Mouse (Mus musculus): ENCODE measurements around the gene Iqschfp. TPM values are rescaled to one million over a fixed set of nuclear protein-coding genes. Genes with fewer than 3 reads are reported as not detected.
"Not testable (repeated sequence)": the region's sequence is repeated elsewhere in the genome, so short reads cannot be mapped to it uniquely, and the experiment has no call there.

Gene Iqschfp
- polyA plus RNA-seq, 1 experiment, result 1.2 TPM

- no peak for TF ChIP-seq CTCF (IDR thresholded peaks at IDR 0.05; ENCODE audit: borderline replicate concordance, insufficient read depth, low read depth, low read length)
- no peak for TF ChIP-seq POLR2A (IDR thresholded peaks at IDR 0.05; ENCODE audit: borderline replicate concordance, insufficient read depth, low read length)
- 90% methylated on average over 4 of the region's 4 CpGs for WGBS
- peaks cover 2% of the 10 kb centered on the region; the same call in 1 of the 2 replicates for H3K4me1 ChIP-seq (ENCODE audit: control insufficient read depth, insufficient read depth, low read length)
Measured at GRCm38 (mm10) chr3:68096724-68097431, 204.8 kb downstream of the Iqschfp start.

GRCm38 (mm10) chr3:68099561-68099960 is 207.5 kb downstream of the Iqschfp start:
- H3K27me3 ChIP-seq (ENCODE audit: control insufficient read depth, insufficient read depth, low read length); H3K4me3 ChIP-seq (replicated peaks; ENCODE audit: insufficient read depth, low read depth, low read length); H3K27ac ChIP-seq (ENCODE audit: insufficient read depth, low read length); DNase-seq; H3K4me1 ChIP-seq (ENCODE audit: control insufficient read depth, insufficient read depth, low read length): not testable (repeated sequence)
- WGBS, result 53% methylated on average over 6 of the region's 6 CpGs

More at GRCm38 (mm10) chr3:68096724-68097431, 204.8 kb downstream of the Iqschfp start:
- Histone ChIP-seq H3K27me3 (ENCODE audit: control insufficient read depth, insufficient read depth, low read length) (no peaks in the 10 kb centered on the region), H3K27ac (ENCODE audit: insufficient read depth, low read length) (no peak overlapping the region), H3K4me3 (replicated peaks; ENCODE audit: insufficient read depth, low read depth, low read length) (no peak overlapping the region)
- DNase-seq, result peak in 1 of 2 experiments; percentile 4

GRCm38 (mm10) chr3:68101343-68101742 is 209.3 kb downstream of the Iqschfp start:
- TF ChIP-seq CTCF (IDR thresholded peaks at IDR 0.05; ENCODE audit: borderline replicate concordance, insufficient read depth, low read depth, low read length) (no peak), POLR2A (IDR thresholded peaks at IDR 0.05; ENCODE audit: borderline replicate concordance, insufficient read depth, low read length) (no peak)
- Histone ChIP-seq H3K4me1 (ENCODE audit: control insufficient read depth, insufficient read depth, low read length) (peaks cover 2% of the 10 kb centered on the region; the same call in 1 of the 2 replicates), H3K4me3 (replicated peaks; ENCODE audit: insufficient read depth, low read depth, low read length) (no peak overlapping the region), H3K27ac (ENCODE audit: insufficient read depth, low read length) (no peak overlapping the region), H3K27me3 (ENCODE audit: control insufficient read depth, insufficient read depth, low read length) (no peaks in the 10 kb centered on the region)
- peak; percentile 11 to 65 for DNase-seq
- WGBS, result 15% methylated on average over 4 of the region's 4 CpGs

- Histone ChIP-seq H3K4me1 (ENCODE audit: control insufficient read depth, insufficient read depth, low read length) (peaks cover 2% of the 10 kb centered on the region; the same call in 1 of the 2 replicates), H3K27me3 (ENCODE audit: control insufficient read depth, insufficient read depth, low read length) (no peaks in the 10 kb centered on the region), H3K27ac (ENCODE audit: insufficient read depth, low read length) (no peak overlapping the region), H3K4me3 (replicated peaks; ENCODE audit: insufficient read depth, low read depth, low read length) (no peak overlapping the region)
- no peak for DNase-seq
- whole genome bisulfite sequencing, result 29% methylated on average over 2 of the region's 2 CpGs
- TF ChIP-seq CTCF (IDR thresholded peaks at IDR 0.05; ENCODE audit: borderline replicate concordance, insufficient read depth, low read depth, low read length) (no peak), POLR2A (IDR thresholded peaks at IDR 0.05; ENCODE audit: borderline replicate concordance, insufficient read depth, low read length) (no peak)
Measured at GRCm38 (mm10) chr3:68105081-68105685, 213.2 kb downstream of the Iqschfp start.

GRCm38 (mm10) chr3:68121338-68121737 is 229.3 kb downstream of the Iqschfp start:
- H3K4me1 ChIP-seq (ENCODE audit: control insufficient read depth, insufficient read depth, low read length), result no peaks in the 10 kb centered on the region
- WGBS, result 8% methylated on average over 5 of the region's 5 CpGs
- H3K4me3 ChIP-seq (replicated peaks; ENCODE audit: insufficient read depth, low read depth, low read length), result no peak overlapping the region
- H3K27ac ChIP-seq (ENCODE audit: insufficient read depth, low read length), result no peak overlapping the region
- TF ChIP-seq CTCF (IDR thresholded peaks at IDR 0.05; ENCODE audit: borderline replicate concordance, insufficient read depth, low read depth, low read length) (no peak), POLR2A (IDR thresholded peaks at IDR 0.05; ENCODE audit: borderline replicate concordance, insufficient read depth, low read length) (no peak)
- DNase-seq, result no peak
- no peaks in the 10 kb centered on the region for H3K27me3 ChIP-seq (ENCODE audit: control insufficient read depth, insufficient read depth, low read length)

GRCm38 (mm10) chr3:68126284-68126856 is 234.3 kb downstream of the Iqschfp start:
- 61% methylated on average over 6 of the region's 6 CpGs for WGBS
- no peak overlapping the region for H3K27ac ChIP-seq (ENCODE audit: insufficient read depth, low read length)
- no peak for DNase-seq
- no peaks in the 10 kb centered on the region for H3K27me3 ChIP-seq (ENCODE audit: control insufficient read depth, insufficient read depth, low read length)
- H3K4me3 ChIP-seq (replicated peaks; ENCODE audit: insufficient read depth, low read depth, low read length), result no peak overlapping the region
- H3K4me1 ChIP-seq (ENCODE audit: control insufficient read depth, insufficient read depth, low read length), result no peaks in the 10 kb centered on the region
- TF ChIP-seq POLR2A (IDR thresholded peaks at IDR 0.05; ENCODE audit: borderline replicate concordance, insufficient read depth, low read length) (no peak), CTCF (IDR thresholded peaks at IDR 0.05; ENCODE audit: borderline replicate concordance, insufficient read depth, low read depth, low read length) (no peak)

- Histone ChIP-seq H3K27me3 (ENCODE audit: control insufficient read depth, insufficient read depth, low read length) (no peaks in the 10 kb centered on the region; the same call in 1 of the 2 replicates), H3K4me3 (replicated peaks; ENCODE audit: insufficient read depth, low read depth, low read length) (no peak overlapping the region), H3K4me1 (ENCODE audit: control insufficient read depth, insufficient read depth, low read length) (no peaks in the 10 kb centered on the region), H3K27ac (ENCODE audit: insufficient read depth, low read length) (no peak overlapping the region)
- DNase-seq, result no peak
- 82% methylated on average over 1 of the region's 1 CpGs for WGBS
- TF ChIP-seq CTCF (IDR thresholded peaks at IDR 0.05; ENCODE audit: borderline replicate concordance, insufficient read depth, low read depth, low read length) (no peak), POLR2A (IDR thresholded peaks at IDR 0.05; ENCODE audit: borderline replicate concordance, insufficient read depth, low read length) (no peak)
Measured at GRCm38 (mm10) chr3:68130386-68130785, 238.4 kb downstream of the Iqschfp start.
